Mouse (Mus musculus) cortical plate, adult 2 months (tissue): Measurements from ENCODE around the gene Topors.

Source experiments
- CTCF ChIP-seq: fragments of 200-500 bp; IDR thresholded peaks from 2 replicates; pipeline ENCODE4 v1.5.1; 2011; ENCODE audit warnings: mild to moderate bottlenecking, control low read depth, low read length; ENCODE audit not compliant: insufficient read depth; ENCODE audit errors: extremely low read depth
- POLR2A ChIP-seq: fragments of 200-500 bp; IDR thresholded peaks from 2 replicates; pipeline ENCODE4 v1.6.1; 2011; ENCODE audit warnings: mild to moderate bottlenecking, low read length, control low read depth; ENCODE audit not compliant: insufficient read depth; ENCODE audit errors: extremely low read depth

GRCm38 (mm10) chr4:40240272-40240744 is 29.3 kb downstream of the Topors start:
- TF ChIP-seq CTCF = no peak
- TF ChIP-seq POLR2A = no peak
